Mouse (Mus musculus) kidney, embryonic 14.5 days (tissue): ENCODE data around the gene AL731706.1. TPM values are rescaled to one million over a fixed set of nuclear protein-coding genes. Genes with fewer than 3 reads are reported as not detected.
"Not testable (repeated sequence)": the region's sequence is repeated elsewhere in the genome, so short reads cannot be mapped to it uniquely, and the experiment has no call there.

Experiments used
- ATAC-seq: fragments of 200-750 bp; cut with Nextera tagmentation; 2 replicates; pipeline ENCODE4 v1.8.0; 2017; ENCODE audit warnings: moderate number of reproducible peaks, mild to moderate bottlenecking, moderate TSS enrichment, moderate library complexity; ENCODE audit not compliant: low FRiP score, low TSS enrichment
- H3K27ac ChIP-seq: fragments of 300-500 bp; sonication (generic); 2 replicates; pipeline ENCODE4 v1.5.1; 2014; ENCODE audit warnings: low read depth, mild to moderate bottlenecking, low read length, moderate library complexity, mixed read lengths
- H3K27me3 ChIP-seq: fragments of 300-500 bp; sonication (generic); 2 replicates; pipeline ENCODE4 v1.6.1; 2014; ENCODE audit warnings: mild to moderate bottlenecking, low read length; ENCODE audit not compliant: control insufficient read depth, insufficient read depth
- H3K36me3 ChIP-seq: fragments of 300-500 bp; sonication (generic); 2 replicates; pipeline ENCODE4 v1.6.1; 2014; ENCODE audit warnings: low read length, mixed read lengths; ENCODE audit not compliant: control insufficient read depth, insufficient read depth
- H3K4me1 ChIP-seq: fragments of 300-500 bp; sonication (generic); 2 replicates; pipeline ENCODE4 v1.6.1; 2014; ENCODE audit warnings: low read length, mixed read lengths; ENCODE audit not compliant: control insufficient read depth, insufficient read depth
- H3K4me2 ChIP-seq: fragments of 300-500 bp; sonication (generic); replicated peaks from 2 replicates; pipeline ENCODE4 v1.6.1; 2014; ENCODE audit warnings: low read depth, mild to moderate bottlenecking, low read length
- H3K4me3 ChIP-seq: fragments of 300-500 bp; sonication (generic); 2 replicates; pipeline ENCODE4 v1.5.1; 2014; ENCODE audit warnings: mild to moderate bottlenecking, low read length
- H3K9ac ChIP-seq: fragments of 300-500 bp; sonication (generic); 2 replicates; pipeline ENCODE4 v1.6.1; 2014; ENCODE audit warnings: low read depth, mild to moderate bottlenecking, low read length, moderate library complexity
- H3K9me3 ChIP-seq: fragments of 300-500 bp; sonication (generic); 2 replicates; pipeline ENCODE4 v1.6.1; 2016; ENCODE audit warnings: low read length; ENCODE audit not compliant: control insufficient read depth
- whole genome bisulfite sequencing: fragments of 180-500 bp; shearing (Covaris S2); extraction: QIAGEN DNeasy Blood & Tissue Kit; methylation state at CpG from one replicate; pipeline ENCODE4 v1.1.7; 2014; 5-methylcytosine and 5-hydroxymethylcytosine counted together
- polyA plus RNA-seq: library from polyadenylated mRNA; unstranded; fragments of >200 nt; fragmentation: Nextera tagmentation; extraction: Ambion mirVana; gene quantifications from 2 replicates; pipeline ENCODE4 v1.2.1, GENCODE M21; 2014

AL731706.1 gene
- polyA plus RNA-seq, 1 experiment from 2014 or later = 32.0 TPM

GRCm38 (mm10) chr2:136911958-136912411, 20.8 kb upstream of the AL731706.1 start:
- no peak overlapping the region for H3K4me3 ChIP-seq
- no peak overlapping the region for H3K4me2 ChIP-seq
- no peak overlapping the region for H3K27ac ChIP-seq
- no peak for ATAC-seq
- no peaks in the 10 kb centered on the region for H3K4me1 ChIP-seq
- H3K9ac ChIP-seq = no peak overlapping the region
- no peaks in the 10 kb centered on the region for H3K9me3 ChIP-seq
- no peaks in the 10 kb centered on the region for H3K36me3 ChIP-seq
- 57% methylated on average over 4 of the region's 4 CpGs for WGBS
- no peaks in the 10 kb centered on the region for H3K27me3 ChIP-seq

- Histone ChIP-seq H3K4me2 (no peak overlapping the region), H3K27me3 (no peaks in the 10 kb centered on the region), H3K27ac (no peak overlapping the region), H3K4me3 (no peak overlapping the region), H3K4me1 (no peaks in the 10 kb centered on the region), H3K9ac (no peak overlapping the region), H3K36me3 (no peaks in the 10 kb centered on the region; the same call in 1 of the 2 replicates), H3K9me3 (no peaks in the 10 kb centered on the region)
- 86% methylated on average over 2 of the region's 2 CpGs for WGBS
- ATAC-seq = no peak
Observed at GRCm38 (mm10) chr2:136909298-136909697, 18.1 kb upstream of the AL731706.1 start.

DNA sequence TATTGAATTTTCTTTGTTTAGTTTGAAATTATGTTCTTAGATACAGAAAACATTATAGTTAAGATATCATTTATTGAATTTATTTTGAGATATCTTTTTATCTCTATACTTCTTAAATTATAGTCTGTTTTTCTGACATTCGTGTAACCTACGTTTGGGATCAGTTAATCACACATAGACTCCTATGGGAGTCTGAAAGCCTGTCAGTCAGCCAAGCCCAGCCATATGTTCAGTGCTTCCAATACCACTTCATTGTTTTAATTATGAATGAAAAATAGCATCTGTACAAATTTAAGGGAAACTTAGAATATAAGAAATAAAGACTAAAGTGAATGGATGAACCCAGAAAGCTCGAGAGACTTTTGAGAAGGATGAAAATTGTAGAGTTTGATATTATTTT, 17.4 kb upstream of the AL731706.1 start:
- Histone ChIP-seq H3K9ac (no peak overlapping the region), H3K9me3 (no peaks in the 10 kb centered on the region), H3K27me3 (no peaks in the 10 kb centered on the region), H3K4me1 (no peaks in the 10 kb centered on the region), H3K27ac (no peak overlapping the region), H3K4me3 (no peak overlapping the region), H3K36me3 (no peaks in the 10 kb centered on the region; the same call in 1 of the 2 replicates), H3K4me2 (no peak overlapping the region)
- ATAC-seq = no peak
- WGBS = 89% methylated on average over 3 of the region's 3 CpGs

DNA sequence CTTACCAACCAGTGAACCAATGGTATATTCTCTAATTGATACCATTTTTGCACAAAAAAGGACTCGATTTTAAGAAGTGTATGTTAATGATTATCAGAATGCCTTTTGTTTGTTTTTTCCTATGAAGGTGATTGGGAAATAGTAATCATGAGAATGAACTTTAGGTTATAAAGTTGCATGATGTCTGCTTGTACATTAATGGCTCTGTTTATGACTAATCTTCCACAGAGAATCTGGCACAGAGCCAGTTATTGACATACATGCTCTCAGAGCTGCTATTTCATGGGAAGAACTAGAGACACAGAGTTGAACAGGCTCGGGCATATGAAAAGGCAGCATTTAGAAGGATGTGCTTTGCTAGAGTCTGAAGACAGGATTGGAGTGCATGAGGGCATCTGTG, 4.9 kb upstream of the AL731706.1 start:
- Histone ChIP-seq H3K27me3 (no peaks in the 10 kb centered on the region), H3K9me3 (no peaks in the 10 kb centered on the region), H3K4me1 (no peaks in the 10 kb centered on the region; the same call in 1 of the 2 replicates), H3K4me3 (no peak overlapping the region), H3K27ac (no peak overlapping the region), H3K4me2 (no peak overlapping the region), H3K9ac (no peak overlapping the region), H3K36me3 (no peaks in the 10 kb centered on the region)
- ATAC-seq = no peak
- whole genome bisulfite sequencing = 82% methylated on average over 2 of the region's 2 CpGs

DNA sequence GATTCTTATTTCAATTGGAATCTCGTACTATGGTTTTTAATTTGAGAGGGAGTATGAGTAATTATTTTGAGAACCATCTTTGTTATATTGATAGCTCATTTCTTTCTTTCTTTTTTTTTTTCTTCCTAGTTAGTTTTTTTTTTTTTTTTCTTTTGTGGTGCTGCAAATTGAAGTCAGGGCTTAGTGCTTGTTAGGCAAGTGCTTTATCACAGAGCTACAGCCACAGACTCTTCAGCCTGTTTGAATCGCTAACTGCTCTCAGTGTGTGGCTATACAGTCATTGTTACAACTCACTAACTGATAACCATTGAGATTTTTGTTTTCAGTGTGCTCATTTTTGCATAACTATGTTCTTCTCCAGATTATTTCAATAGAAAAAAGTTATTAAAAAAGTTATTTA, 3.3 kb upstream of the AL731706.1 start:
- Histone ChIP-seq H3K27me3 (no peaks in the 10 kb centered on the region), H3K4me2 (no peak overlapping the region), H3K36me3 (no peaks in the 10 kb centered on the region), H3K4me1 (no peaks in the 10 kb centered on the region; the same call in 1 of the 2 replicates), H3K27ac (no peak overlapping the region), H3K9ac (no peak overlapping the region), H3K4me3 (no peak overlapping the region), H3K9me3 (no peaks in the 10 kb centered on the region)
- WGBS = 93% methylated on average over 2 of the region's 2 CpGs
- no peak for ATAC-seq

- Histone ChIP-seq H3K4me1 (no peaks in the 10 kb centered on the region; the same call in 1 of the 2 replicates), H3K9me3 (no peaks in the 10 kb centered on the region), H3K4me2 (peak overlapping the region; percentile 56), H3K36me3 (no peaks in the 10 kb centered on the region), H3K9ac (peak overlapping the region; percentile 53), H3K27me3 (no peaks in the 10 kb centered on the region), H3K27ac (peak overlapping the region; percentile 53; the same call in 1 of the 2 replicates), H3K4me3 (peak overlapping the region; percentile 66)
- 0% methylated on average over 23 of the region's 23 CpGs for WGBS
- ATAC-seq = peak; percentile 83
Observed at GRCm38 (mm10) chr2:136891951-136892371, 772 bp upstream of the AL731706.1 start.

DNA sequence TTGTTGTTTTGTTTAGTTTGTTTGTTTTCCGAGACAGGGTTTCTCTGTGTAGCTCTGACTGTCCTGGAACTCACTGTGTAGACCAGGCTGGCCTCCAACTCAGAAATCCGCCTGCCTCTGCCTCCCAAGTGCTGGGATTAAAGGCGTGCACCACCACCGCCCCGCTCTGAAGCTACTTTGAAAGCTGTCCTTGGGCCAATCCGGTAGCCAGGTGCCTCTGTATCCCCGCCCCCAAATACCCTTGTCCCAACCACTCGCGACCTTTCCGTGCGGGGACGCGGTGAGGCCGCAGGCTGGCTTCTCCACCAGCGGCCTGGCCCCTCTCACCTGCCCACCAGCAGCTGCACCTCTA, 497 bp downstream of the AL731706.1 start:
- peak overlapping the region; percentile 35 for H3K4me2 ChIP-seq
- WGBS = 6% methylated on average over 15 of the region's 15 CpGs
- not testable (repeated sequence) for H3K27me3 ChIP-seq, H3K4me1 ChIP-seq, H3K9me3 ChIP-seq, H3K36me3 ChIP-seq
- H3K9ac ChIP-seq = peak overlapping the region; percentile 64
- peak overlapping the region; percentile 83 for H3K27ac ChIP-seq
- peak; percentile 68 for ATAC-seq
- H3K4me3 ChIP-seq = peak overlapping the region; percentile 66

DNA sequence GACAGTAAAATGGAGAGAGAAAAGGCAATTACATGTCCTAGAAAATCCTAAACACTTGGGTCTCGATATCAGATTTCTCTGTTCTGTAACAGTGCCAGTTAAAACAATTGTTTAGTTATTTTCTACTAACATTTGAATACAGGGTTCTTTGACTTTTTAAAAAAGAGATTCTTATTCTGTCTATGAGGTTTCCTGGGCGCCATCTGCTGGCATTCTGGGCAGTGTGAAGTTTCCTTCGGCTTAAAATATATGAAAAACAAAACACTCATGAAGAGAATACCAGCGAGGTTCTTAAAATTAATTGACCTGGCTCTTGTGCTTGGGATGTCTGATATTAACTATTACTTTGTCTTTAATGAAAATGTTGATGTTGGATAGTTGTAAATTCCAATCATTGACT, 4.3 kb downstream of the AL731706.1 start:
- H3K27ac ChIP-seq = no peak overlapping the region
- H3K4me3 ChIP-seq = no peak overlapping the region
- no peak for ATAC-seq
- H3K27me3 ChIP-seq = no peaks in the 10 kb centered on the region
- 66% methylated on average over 4 of the region's 4 CpGs for WGBS
- H3K36me3 ChIP-seq = peaks cover 29% of the 10 kb centered on the region; the same call in 1 of the 2 replicates
- no peak overlapping the region for H3K4me2 ChIP-seq
- H3K4me1 ChIP-seq = no peaks in the 10 kb centered on the region
- H3K9me3 ChIP-seq = no peaks in the 10 kb centered on the region
- H3K9ac ChIP-seq = no peak overlapping the region

- Histone ChIP-seq H3K27ac (no peak within 1 kb of the TSS), H3K4me3 (no peak within 1 kb of the TSS)
Observed at GRCm38 (mm10) chr2:136885579-136885978, 5.6 kb downstream of the AL731706.1 start, which contains the start of gene AL731706.2. Gene AL731706.2 (minus strand): TSS chr2:136885679.

More at GRCm38 (mm10) chr2:136885579-136885978, 5.6 kb downstream of the AL731706.1 start, which contains the start of gene AL731706.2:
- Histone ChIP-seq H3K36me3 (peaks cover 39% of the 10 kb centered on the region), H3K4me2 (no peak within 1 kb of the TSS), H3K27me3 (no peaks in the 10 kb centered on the region), H3K4me1 (no peaks in the 10 kb centered on the region), H3K9ac (no peak within 1 kb of the TSS), H3K9me3 (no peaks in the 10 kb centered on the region)
- no peak for ATAC-seq
- 93% methylated on average over 2 of the region's 2 CpGs for WGBS
